Mouse (Mus musculus): Measurements from ENCODE around the gene Cox16. TPM values are rescaled to one million over a fixed set of nuclear protein-coding genes. Genes with fewer than 3 reads are reported as not detected.

Cox16 gene
- polyA plus RNA-seq, 1 experiment from 2014 or later: 106 TPM

Other genes starting within 250 kb of the Cox16 start
- gene Slc8a3, start 151.9 kb downstream of the Cox16 start, polyA plus RNA-seq (2016; fragmentation: Nextera tagmentation; extraction: Ambion mirVana): 0.27 and 0.48 TPM in 2 replicates
- 0.15 and 0.25 TPM in 2 replicates for gene Gm4787, start 105.7 kb downstream of the Cox16 start, polyA plus RNA-seq (2016; fragmentation: Nextera tagmentation; extraction: Ambion mirVana)
- gene Adam4, start 63.2 kb downstream of the Cox16 start, polyA plus RNA-seq (2016; fragmentation: Nextera tagmentation; extraction: Ambion mirVana): 0.25 and 0.41 TPM in 2 replicates
- 34.4 and 36.2 TPM in 2 replicates for gene Gm20498, start 47.8 kb upstream of the Cox16 start, polyA plus RNA-seq (2016; fragmentation: Nextera tagmentation; extraction: Ambion mirVana)
- 33.0 and 38.2 TPM in 2 replicates for gene Synj2bp, start 47.8 kb upstream of the Cox16 start, polyA plus RNA-seq (2016; fragmentation: Nextera tagmentation; extraction: Ambion mirVana)
- 0.36 and 0.37 TPM in 2 replicates for gene Adam21, start 83.3 kb upstream of the Cox16 start, polyA plus RNA-seq (2016; fragmentation: Nextera tagmentation; extraction: Ambion mirVana)
- 67.5 and 84.0 TPM in 2 replicates for gene Med6, start 109.9 kb upstream of the Cox16 start, polyA plus RNA-seq (2016; fragmentation: Nextera tagmentation; extraction: Ambion mirVana)
- 2.0 and 2.2 TPM in 2 replicates for gene Ttc9, start 146.1 kb upstream of the Cox16 start, polyA plus RNA-seq (2016; fragmentation: Nextera tagmentation; extraction: Ambion mirVana)

All from heart, embryonic 10.5 days (tissue).